Mouse (Mus musculus) lung, postnatal 10 days (tissue): Measurements from ENCODE around the gene Bcan.

Source experiments
- DNase-seq: peaks from one replicate; pipeline ENCODE4 v3.0.0; 2021

The Bcan gene

DNA sequence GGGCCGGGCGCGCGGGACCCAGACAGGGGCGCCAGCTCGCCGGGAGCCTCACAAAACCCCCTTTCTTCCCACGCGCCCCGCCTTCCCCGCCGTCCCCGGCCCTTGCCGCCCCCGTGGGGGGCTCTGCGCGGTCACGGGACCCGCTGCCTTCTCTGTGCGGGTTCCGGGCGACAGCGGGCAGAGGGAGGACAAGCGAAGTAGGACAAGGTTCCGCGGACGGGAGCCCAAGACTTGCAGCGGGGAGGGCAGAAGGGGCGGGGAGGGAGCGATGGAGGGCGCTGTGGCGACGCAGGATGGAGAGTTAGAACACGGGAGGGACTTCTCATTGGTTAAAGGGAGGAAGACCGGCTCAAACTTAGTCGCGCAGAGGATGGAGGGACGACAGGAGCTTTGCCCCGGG, at the start of gene Bcan:
Gene Bcan (minus strand): TSS at position 50 of the 400 bp plus-strand sequence.
- DNase-seq = peak; percentile 21

DNA sequence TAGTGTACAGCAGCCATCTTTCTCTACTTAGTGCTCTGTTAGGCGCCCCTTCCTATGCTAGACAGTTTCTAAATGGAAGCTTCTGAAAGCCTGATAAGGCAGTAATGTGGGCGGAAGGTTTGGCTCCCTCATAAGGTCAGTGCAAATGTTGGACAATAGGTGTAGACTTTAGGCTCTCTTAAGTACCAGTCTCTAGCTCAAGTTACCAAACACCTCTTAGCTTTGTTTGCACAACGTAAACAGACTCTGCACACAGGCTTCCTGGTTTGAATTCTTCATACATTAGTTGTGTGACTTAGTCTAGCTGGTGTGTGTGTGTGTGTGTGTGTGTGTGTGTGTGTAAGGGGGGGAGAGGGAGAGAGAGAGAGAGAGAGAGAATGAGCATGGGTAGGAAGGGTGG, 49.5 kb upstream of the Bcan start:
- DNase-seq = peak; percentile 30

DNA sequence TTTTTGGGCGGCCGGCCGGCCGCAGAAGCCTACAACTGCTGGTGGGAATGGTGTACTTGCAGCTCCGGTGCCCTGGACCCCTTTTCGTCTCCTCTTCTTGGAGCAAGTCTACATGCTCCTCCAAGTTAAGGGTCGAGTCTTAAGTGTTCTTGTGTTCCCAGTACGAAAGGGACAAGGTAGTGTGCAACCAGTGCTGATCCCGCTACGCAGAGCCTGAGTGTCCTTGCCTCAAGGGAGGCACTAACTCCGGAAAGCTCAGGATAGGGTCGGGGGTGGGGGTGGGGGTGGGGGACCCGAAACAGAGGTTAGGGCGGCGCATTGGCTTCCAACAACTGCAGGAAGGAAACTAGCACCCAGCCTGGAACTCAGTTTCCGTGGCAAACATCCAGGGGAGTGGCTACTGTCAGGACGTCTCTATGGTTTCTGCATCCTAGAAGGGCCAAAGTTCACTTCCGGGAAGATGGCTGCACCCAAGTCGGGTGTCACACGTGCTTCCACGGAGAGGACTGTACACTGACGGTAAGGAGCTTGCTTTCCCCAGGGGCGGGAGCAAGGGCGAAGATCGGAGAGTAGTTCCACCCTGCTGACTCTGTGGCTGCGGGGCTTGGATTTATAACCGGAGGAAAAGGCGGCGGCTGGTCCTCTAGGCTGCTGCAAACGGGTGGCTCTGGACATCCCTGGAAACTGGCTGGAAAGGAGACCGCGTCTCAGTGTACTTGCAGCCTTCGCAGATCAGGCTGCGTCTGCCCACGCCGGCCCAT, 42.8 kb upstream of the Bcan start, which contains the start of gene Gpatch4:
Gene Gpatch4 (plus strand): TSS at position 448 of the 761 bp plus-strand sequence.
- DNase-seq = peak; percentile 95

DNA sequence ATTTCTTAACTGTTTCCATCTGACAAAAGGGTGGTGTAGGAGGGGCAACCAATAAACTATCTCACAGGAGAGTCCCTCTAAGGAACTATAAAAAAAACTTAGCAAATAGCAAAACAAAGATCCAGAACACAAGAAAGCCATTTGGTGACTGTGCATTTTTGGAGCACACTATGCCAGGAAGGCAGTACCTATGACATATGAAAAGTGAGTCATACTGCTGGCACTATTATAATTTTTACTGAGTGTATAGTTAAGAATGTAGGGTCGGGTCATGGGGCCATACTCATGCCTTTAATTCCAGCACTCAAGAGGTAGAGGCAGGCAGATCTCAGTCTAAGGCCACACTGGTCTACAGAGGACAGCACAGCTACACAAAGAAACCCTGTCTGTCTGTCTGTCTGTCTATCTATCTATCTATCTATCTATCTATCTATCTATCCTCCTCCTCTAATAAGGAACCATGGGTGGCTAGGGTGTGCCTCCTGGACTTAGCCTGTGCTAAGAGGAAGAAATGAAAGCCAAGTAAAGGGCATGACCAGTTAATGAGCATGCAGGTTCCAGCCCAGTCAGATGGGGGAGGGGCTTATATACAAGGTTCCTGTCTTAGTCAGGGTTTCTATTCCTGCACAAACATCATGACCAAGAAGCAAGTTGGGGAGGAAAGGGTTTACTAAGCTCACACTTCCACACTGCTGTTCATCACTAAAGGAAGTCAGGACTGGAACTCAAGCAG, 35.7 kb upstream of the Bcan start:
- DNase-seq = no peak

DNA sequence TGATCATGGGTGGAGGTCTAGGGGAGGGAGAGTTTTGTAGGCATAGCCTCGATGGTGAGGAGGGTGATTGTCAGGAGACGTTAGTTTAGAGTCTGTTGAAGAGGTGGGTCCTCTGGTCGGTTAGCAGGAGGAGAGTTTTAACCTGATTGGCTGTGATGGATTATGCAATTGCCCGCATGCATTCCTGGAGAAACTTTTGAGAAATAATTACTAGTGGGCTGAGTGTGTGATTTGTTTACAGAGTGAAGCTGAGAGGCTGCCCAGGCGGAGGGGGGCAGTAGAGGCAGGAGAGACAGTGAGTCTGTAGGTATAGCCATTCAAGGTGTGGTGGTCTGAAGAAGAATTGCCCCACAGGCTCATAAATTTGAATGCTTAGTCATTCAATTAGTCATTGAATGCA, 33.5 kb upstream of the Bcan start:
- peak; percentile 40 for DNase-seq

DNA sequence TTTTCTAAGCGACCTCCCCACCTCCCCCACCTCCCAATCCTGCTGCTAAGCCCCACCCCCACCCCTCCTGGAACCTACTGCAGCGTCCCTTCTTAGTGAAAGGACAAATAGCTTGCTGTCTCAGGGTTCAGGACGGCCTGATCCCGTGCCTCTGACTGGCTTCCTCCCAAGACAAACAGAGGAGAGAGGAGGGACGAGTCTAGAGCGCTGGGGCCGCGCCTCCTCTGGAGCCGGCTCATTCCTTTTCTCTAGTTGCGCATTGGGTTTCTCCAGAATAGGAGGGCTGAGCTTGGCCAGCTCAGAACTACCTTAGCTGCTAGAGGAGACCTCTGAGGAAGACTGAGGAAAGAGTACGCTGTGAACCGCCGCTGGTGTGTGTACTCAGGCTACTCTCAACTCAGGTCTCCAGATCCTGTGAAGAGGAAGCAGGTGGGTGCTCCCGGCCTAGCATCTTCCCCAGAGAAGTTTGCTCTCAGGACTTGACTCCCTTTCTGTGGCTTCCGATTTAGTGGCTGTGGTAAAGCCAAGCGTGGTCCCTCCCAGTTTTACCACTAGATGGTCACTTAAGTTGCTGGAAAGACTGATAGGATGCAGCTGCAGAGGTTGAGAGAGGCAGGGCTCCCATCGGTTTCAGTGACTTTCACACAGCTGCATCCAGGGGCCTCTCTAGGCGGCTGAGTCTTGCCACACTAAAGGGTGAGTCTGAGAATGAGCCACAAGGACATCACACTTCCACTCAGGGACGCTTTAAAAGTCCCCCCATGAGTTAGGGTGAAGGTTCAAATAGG, 30.8 kb upstream of the Bcan start:
- DNase-seq = peak; percentile 82

DNA sequence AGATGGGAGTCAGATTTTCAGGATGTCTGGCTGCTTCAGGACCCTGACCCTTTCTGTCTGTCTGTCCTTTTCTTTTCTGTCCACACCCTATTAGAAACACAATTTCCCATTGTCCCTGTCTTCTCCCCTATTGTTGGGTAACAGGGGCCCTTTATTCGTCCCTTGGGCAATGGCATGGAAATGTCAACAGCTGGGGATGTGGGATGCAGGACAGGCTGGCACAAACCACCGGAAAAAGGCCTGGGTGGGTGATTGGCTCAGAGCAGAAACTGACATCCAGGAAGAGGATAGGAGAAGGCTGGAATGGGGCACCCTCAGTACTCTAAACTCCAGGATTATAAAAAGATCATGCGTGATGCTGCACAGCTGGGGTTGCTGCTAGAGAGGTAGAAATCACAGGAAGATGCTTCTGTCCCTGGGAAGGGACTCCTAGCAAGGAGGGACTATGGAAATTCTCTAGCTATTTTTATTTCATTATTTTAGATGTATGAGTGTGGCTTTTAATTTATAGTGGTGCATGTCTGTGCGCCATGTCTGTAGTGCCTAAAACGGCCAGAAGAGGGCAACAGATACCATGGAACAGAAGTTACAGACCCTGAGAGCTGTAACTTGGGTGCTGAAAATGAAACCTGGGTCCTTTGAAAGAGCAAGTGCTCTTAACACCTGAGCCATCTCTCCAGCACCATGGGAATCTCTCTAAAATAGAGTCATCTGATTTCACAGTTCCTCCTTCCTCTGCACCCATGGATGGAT, 27.6 kb upstream of the Bcan start, which contains the start of gene Hapln2:
Gene Hapln2 (minus strand): TSS at position 150 of the 753 bp plus-strand sequence.
- DNase-seq = peak; percentile 16

DNA sequence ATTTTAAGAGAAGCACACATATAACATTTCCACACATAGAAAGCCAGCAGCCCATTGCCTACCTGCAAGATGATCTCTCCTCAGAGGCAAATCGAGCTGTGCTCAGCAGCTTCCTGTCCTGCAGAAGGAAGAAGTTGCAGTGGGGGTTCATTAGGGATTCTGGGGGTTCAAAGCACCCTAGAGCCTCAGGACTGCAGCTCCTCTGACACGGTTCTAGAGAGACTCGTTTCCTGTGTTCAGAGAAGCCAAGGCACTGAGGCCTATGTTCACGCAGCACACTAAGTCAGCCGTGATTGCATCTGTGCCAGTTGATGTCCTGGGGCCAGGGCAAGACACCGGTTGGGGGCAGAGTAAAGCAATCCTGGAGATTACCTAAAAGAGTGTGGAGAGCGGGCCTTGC, 26.8 kb upstream of the Bcan start:
- DNase-seq = no peak

DNA sequence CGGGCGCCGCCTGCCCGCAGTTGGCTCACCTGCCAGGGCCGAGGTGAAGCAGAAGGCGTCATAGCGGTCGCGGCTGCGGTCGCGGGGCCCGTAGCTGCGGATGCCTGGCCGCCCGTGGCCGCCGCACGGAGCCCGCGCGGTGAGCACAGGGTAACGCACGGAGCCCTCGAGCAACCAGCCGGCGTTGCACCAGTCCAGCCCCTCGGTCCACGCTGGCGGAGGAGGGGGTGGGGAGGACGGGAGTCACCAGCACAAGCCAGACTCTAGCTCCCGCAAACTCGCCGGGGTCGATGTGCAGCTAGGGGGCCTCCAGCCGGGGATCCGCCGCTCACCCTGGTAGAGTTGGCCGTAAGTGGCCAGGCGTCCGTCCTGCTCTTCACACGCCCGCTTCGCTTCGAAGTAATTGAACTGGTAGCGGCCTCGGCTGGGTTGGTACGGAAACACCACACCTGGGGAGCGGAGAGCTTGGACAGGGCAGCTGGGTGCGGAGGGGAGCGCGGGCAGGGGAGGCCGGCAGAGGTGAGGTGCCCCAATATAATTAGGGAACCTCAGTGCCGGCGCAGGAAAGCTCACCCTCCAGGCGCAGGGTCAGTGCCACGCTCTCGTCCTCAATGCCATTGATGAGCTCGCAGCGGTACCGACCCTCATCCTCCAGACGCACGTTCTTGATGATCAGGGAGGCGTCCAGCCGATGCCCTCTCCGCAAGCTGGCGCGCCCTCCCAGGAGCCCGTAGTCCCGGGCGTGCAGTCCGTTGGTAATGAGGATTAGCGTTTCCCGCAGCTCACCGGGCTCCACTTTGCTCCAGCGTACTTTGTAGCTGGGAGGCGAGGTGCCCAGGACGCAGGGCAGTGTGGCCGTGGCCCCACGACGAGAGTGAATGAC, 23.4 kb upstream of the Bcan start:
- no peak for DNase-seq

DNA sequence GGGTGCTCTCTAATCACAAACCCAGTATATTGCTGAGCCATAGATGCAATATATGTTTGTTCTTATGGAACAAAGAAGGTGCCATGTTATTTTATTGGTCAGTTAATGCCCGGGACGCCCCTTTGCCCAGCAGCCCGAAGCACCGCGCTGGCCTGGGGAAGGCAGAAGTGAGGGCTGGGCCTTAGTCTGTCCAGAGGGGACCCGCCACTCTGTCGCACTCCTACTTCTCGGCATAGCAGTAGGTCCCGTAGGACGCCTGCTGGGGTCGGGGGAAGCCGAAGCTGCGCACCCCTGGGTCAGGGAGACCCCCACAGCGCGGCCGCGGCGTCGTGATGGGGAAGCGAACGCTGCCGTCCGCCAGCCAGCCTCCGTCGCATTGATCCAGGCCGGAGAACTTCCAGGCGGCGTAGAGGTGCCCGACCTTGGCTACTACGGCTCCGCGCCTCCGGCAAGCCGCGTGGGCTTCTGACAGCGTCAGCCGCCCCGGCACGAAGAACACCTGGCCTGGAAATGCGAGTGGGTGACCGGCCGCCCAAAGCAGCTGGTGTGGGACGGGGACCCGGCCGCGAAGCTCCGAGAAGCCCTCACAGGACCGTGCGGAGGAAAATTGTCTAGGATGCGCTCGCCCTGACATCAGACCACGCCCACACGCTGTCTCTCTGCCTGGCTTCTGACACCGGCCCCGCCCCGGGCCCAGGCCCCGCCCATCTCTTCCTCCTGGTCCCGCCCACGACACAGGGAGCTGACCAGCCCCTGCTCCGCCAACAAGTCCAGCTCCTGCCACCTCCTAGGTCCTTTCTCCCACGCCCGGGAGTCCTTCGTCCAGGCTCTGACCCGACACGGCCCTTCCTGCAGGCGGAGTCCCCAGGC, 22.5 kb upstream of the Bcan start:
- DNase-seq = peak; percentile 96

DNA sequence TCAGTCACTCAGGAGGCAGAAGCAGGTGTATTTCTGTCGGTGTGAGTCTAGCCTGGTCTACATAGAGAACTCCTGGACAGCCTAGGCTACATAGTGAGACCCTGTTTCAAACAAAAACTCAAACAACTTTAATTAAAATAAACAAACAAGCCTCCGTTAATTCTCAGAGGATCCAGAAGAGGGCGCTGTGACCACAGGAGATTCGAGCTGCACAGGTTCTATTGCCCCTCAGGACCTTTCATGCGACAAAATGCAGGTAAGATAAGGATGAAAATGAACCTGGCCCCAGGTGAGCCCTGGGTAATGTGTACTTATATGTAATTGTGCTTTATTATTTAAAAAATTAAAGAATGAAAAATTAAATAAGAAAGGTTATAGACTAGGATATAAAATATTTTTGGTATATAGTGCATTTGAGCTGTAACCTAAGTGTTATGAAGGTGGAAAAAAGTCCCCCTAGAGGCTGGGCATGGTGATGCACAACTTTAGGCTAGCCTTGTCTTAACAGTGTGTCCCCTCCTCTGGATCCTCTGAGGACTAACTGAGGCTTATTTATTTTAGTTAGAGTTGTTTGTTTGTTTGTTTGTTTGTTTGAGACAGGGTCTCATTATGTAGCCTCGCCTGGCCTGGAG, 10.7 kb upstream of the Bcan start:
- peak; percentile 46 for DNase-seq

DNA sequence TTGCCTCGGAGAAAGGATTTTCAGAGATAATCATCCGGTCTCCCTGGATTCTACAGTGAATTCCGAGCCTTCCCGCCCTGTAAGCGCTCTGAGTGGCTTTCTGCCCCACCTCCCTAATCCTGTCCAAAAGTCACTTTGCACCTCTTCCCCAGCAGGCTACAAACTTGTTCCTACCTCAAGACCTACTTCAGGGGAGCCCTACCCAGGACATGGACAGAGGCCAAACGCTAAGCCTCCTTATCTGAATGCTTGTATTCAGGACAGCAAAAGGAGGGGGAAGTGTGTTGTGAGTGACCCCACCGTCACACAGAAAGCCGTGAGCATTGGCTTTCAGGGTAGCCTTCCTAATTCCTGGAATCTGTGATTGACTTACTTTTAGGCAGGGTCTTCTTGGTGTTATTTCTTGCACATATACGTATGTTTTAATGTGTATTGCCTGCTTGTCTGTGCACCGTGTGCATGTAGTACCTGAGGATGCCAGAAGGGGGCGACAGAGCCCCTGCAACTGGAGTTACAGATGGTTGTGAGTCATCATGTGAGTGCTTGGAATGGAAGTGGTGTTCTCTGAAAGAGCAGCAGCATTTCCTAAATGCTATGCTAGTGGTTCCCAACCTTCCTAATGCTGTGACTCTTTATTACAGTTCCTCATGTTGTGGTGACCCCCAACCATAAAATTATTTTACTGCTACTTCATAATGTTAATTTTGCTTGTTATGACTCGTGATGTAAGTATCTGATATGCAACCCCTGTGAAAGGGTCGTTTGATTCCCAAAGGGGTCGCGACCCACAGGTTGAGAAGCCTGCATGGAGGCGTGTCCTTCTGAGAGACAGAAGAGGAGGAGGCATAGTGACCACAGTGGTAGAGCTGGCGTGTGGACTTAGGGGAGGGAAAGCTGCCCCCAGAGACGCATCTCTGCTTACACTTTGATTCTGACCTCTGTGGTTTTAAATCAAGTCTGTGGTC, 6.1 kb upstream of the Bcan start:
- DNase-seq = peak; percentile 67

DNA sequence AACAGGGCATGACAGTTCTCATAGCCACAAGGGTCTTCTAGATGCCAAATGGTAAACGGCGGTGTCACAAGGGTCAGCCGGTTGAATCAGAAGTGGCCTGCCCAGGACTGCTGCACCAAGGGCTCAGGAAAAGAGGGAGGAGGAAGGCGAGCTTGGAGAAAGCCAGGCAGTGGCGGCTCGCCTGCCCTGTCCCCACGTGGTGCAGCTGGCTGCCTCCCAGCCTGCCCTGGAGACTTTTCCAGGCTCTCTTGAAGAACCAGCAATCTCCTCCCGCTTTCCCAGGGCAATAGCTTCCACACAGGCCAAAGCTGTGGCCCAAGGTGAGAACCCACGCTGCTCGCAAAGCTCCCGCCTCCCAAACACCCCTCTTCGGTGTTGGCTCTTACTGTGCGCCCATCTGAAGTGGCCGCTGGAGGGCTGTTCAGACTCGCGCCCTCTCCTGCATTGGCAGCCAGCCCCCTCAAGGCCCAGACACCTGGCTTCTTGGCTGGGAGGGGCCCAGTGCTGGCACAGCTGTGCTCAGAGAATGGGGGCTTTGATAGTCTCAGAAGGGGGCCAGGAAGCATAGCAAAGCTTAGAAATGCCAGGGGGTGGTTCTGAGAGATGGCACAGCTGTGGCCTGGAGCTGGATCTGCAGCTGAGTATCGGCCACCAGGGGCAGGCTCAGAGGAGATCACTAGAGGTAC, 2.4 kb upstream of the Bcan start:
- DNase-seq = peak; percentile 54

DNA sequence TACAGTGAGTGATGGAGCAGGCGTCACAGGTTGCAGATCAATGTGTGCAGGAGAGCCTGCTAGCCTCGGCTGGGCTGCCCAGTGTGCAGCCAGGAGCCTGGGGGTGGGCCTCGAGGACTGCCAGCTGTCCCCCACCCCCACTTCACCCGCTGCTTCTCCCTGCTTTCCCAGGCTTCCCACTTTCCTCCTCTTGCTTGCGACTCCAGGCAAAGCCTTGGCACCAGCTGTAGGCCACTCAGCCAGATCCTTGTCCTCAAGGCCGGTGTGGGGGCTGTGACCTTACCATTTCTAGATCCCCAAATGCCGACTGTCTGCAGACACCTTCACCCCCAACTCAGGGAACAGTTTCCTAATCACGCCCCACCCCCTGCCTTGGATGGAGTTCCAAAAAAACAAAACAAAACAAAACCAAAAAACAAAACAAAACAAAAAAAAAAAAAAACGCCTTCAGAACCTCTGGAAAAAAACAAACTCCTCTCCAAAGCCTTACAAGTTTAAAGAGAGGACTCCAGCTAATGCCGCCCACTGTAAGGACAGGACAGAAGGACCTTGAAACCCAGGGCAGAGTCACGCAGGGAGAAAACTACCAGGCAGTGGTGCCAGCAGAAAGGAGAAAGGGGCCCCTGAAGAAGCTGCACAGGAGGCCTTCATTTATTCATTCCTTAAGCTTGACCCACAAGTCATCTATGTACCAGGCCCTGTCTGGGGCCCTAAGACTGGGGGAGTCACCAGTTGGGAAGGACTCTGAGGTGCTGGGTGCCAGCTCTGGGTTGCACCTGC, 976 bp upstream of the Bcan start:
- peak; percentile 24 for DNase-seq

DNA sequence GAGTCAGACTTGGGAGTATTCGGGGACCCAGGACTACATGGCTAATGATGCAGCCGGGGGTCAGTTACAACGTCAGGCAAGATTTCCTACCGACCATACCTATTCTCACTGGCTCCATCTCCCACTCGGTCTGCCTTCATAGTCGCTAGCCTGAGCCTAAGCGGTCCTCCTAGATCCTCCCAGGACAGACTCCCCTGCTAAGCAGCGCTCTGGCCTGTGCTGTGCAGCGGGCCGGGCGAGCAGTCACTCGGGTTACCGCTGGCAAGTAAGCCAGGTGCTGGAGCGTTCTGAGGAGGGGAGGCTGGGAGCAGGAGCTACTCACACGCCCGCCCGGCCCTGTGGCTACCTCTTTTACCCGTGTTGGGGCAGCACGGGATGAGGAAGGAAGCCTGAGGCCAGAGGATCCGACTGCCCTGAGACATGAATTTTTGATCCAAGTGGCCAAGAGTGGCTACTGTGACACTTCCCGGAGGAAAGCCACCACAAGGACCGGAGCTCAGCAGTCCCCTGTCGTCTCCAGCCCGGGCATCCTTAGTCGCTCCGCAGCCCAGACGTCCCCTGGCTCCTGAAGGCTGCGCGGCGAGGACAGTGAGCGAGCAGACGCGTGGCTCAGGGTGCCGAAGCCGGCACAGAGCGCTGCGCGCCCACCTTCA, 661 bp downstream of the Bcan start:
- DNase-seq = no peak

DNA sequence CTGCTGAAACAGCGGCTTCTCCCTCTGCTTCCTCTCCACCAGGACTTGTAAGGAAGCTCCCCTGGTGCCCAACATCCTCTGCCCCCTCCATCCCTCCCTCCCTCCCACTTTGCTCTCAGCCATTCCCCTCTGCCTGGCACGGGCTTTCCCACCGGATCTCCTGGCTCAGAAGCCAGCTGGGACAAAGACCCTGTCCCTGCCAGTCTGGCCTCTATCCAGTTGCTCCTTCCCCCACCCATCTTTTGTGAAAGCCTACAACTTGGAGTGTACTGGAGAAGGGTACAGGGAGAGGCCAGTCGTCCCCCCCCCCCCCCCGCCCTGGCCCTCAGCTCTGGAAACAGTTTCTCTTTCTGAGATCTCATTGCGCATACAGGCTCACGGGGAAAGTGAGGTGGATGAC, 1.3 kb downstream of the Bcan start:
- DNase-seq = no peak
